Mouse (Mus musculus): ENCODE data around the gene Mdm2. TPM values are rescaled to one million over a fixed set of nuclear protein-coding genes. Genes with fewer than 3 reads are reported as not detected.

The Mdm2 gene
- polyA plus RNA-seq, 1 experiment from 2014 or later, result 67.5 TPM

- Histone ChIP-seq H3K36me3 (peaks cover 5% of the 10 kb centered on the region), H3K9me3 (no peaks in the 10 kb centered on the region), H3K4me3 (replicated peaks) (no peak overlapping the region), H3K4me1 (replicated peaks) (no peaks in the 10 kb centered on the region), H3K4me2 (replicated peaks) (no peak overlapping the region), H3K27me3 (no peaks in the 10 kb centered on the region), H3K9ac (replicated peaks) (no peak overlapping the region), H3K27ac (no peak overlapping the region)
- WGBS, result 86% methylated on average over 11 of the region's 11 CpGs
- no peak for ATAC-seq
Observed at GRCm38 (mm10) chr10:117729139-117729814, 18.7 kb upstream of the Mdm2 start.

- WGBS, result 87% methylated on average over 5 of the region's 5 CpGs
- Histone ChIP-seq H3K4me2 (replicated peaks) (no peak overlapping the region), H3K27ac (no peak overlapping the region), H3K27me3 (no peaks in the 10 kb centered on the region), H3K36me3 (peaks cover 5% of the 10 kb centered on the region), H3K9me3 (no peaks in the 10 kb centered on the region), H3K9ac (replicated peaks) (no peak overlapping the region), H3K4me1 (replicated peaks) (no peaks in the 10 kb centered on the region), H3K4me3 (replicated peaks) (no peak overlapping the region)
- ATAC-seq, result no peak
Observed at GRCm38 (mm10) chr10:117728574-117728973, 18.0 kb upstream of the Mdm2 start.

- ATAC-seq, result no peak
- 81% methylated on average over 9 of the region's 9 CpGs for WGBS
- H3K9me3 ChIP-seq, result no peaks in the 10 kb centered on the region
- H3K9ac ChIP-seq (replicated peaks), result no peak overlapping the region
- no peak overlapping the region for H3K4me2 ChIP-seq (replicated peaks)
- H3K4me3 ChIP-seq (replicated peaks), result no peak overlapping the region
- H3K27ac ChIP-seq, result no peak overlapping the region
- H3K27me3 ChIP-seq, result no peaks in the 10 kb centered on the region
- peaks cover under 1% of the 10 kb centered on the region for H3K36me3 ChIP-seq
- H3K4me1 ChIP-seq (replicated peaks), result no peaks in the 10 kb centered on the region
Observed at GRCm38 (mm10) chr10:117727518-117728110, 17.1 kb upstream of the Mdm2 start.

- Histone ChIP-seq H3K9me3 (no peaks in the 10 kb centered on the region), H3K4me3 (replicated peaks) (no peak overlapping the region), H3K36me3 (no peaks in the 10 kb centered on the region), H3K27me3 (no peaks in the 10 kb centered on the region), H3K9ac (replicated peaks) (no peak overlapping the region), H3K27ac (no peak overlapping the region), H3K4me2 (replicated peaks) (no peak overlapping the region), H3K4me1 (replicated peaks) (no peaks in the 10 kb centered on the region)
- no peak for ATAC-seq
- WGBS, result 96% methylated on average over 4 of the region's 4 CpGs
Observed at GRCm38 (mm10) chr10:117726888-117727385, 16.4 kb upstream of the Mdm2 start.

GRCm38 (mm10) chr10:117726350-117726749 lies 15.8 kb upstream of the Mdm2 start:
- Histone ChIP-seq H3K4me3 (replicated peaks) (no peak overlapping the region), H3K27ac (no peak overlapping the region), H3K4me1 (replicated peaks) (no peaks in the 10 kb centered on the region), H3K36me3 (no peaks in the 10 kb centered on the region), H3K9me3 (no peaks in the 10 kb centered on the region), H3K27me3 (no peaks in the 10 kb centered on the region), H3K4me2 (replicated peaks) (no peak overlapping the region), H3K9ac (replicated peaks) (no peak overlapping the region)
- no peak for ATAC-seq
- WGBS, result 92% methylated on average over 4 of the region's 4 CpGs

- Histone ChIP-seq H3K27ac (no peak overlapping the region), H3K9ac (replicated peaks) (no peak overlapping the region), H3K4me2 (replicated peaks) (no peak overlapping the region), H3K4me3 (replicated peaks) (no peak overlapping the region), H3K4me1 (replicated peaks) (no peaks in the 10 kb centered on the region), H3K27me3 (no peaks in the 10 kb centered on the region), H3K9me3 (no peaks in the 10 kb centered on the region), H3K36me3 (no peaks in the 10 kb centered on the region)
- 83% methylated on average over 7 of the region's 7 CpGs for WGBS
- ATAC-seq, result no peak
Observed at GRCm38 (mm10) chr10:117725671-117726070, 15.1 kb upstream of the Mdm2 start.

- Histone ChIP-seq H3K9ac (replicated peaks) (no peak overlapping the region), H3K4me3 (replicated peaks) (no peak overlapping the region), H3K36me3 (no peaks in the 10 kb centered on the region), H3K27me3 (no peaks in the 10 kb centered on the region), H3K4me2 (replicated peaks) (no peak overlapping the region), H3K27ac (no peak overlapping the region), H3K9me3 (no peaks in the 10 kb centered on the region), H3K4me1 (replicated peaks) (no peaks in the 10 kb centered on the region)
- 94% methylated on average over 3 of the region's 3 CpGs for WGBS
- no peak for ATAC-seq
Observed at GRCm38 (mm10) chr10:117724804-117725361, 14.3 kb upstream of the Mdm2 start.

GRCm38 (mm10) chr10:117724136-117724718 lies 13.7 kb upstream of the Mdm2 start:
- no peaks in the 10 kb centered on the region for H3K4me1 ChIP-seq (replicated peaks)
- no peak overlapping the region for H3K9ac ChIP-seq (replicated peaks)
- no peak overlapping the region for H3K27ac ChIP-seq
- ATAC-seq, result no peak
- H3K36me3 ChIP-seq, result no peaks in the 10 kb centered on the region
- 87% methylated on average over 5 of the region's 5 CpGs for WGBS
- H3K9me3 ChIP-seq, result no peaks in the 10 kb centered on the region
- H3K4me2 ChIP-seq (replicated peaks), result no peak overlapping the region
- H3K27me3 ChIP-seq, result no peaks in the 10 kb centered on the region
- no peak overlapping the region for H3K4me3 ChIP-seq (replicated peaks)

GRCm38 (mm10) chr10:117718161-117719119 lies 7.9 kb upstream of the Mdm2 start:
- Histone ChIP-seq H3K27ac (no peak overlapping the region), H3K9ac (replicated peaks) (no peak overlapping the region), H3K36me3 (no peaks in the 10 kb centered on the region), H3K4me3 (replicated peaks) (no peak overlapping the region), H3K4me1 (replicated peaks) (0 out of 2 replicates have a peak, but pooled peaks cover 2% of the 10 kb centered on the region), H3K9me3 (no peaks in the 10 kb centered on the region), H3K4me2 (replicated peaks) (no peak overlapping the region), H3K27me3 (no peaks in the 10 kb centered on the region)
- 69% methylated on average over 19 of the region's 19 CpGs for WGBS
- ATAC-seq, result no peak

- Histone ChIP-seq H3K9ac (replicated peaks) (no peak overlapping the region), H3K27ac (no peak overlapping the region), H3K27me3 (no peaks in the 10 kb centered on the region), H3K9me3 (no peaks in the 10 kb centered on the region), H3K4me2 (replicated peaks) (no peak overlapping the region), H3K4me1 (replicated peaks) (0 out of 2 replicates have a peak, but pooled peaks cover 2% of the 10 kb centered on the region), H3K4me3 (replicated peaks) (no peak overlapping the region), H3K36me3 (no peaks in the 10 kb centered on the region)
- ATAC-seq, result no peak
- 22% methylated on average over 4 of the region's 4 CpGs for WGBS
Observed at GRCm38 (mm10) chr10:117717583-117717982, 7.0 kb upstream of the Mdm2 start.

- no peak for ATAC-seq
- Histone ChIP-seq H3K9me3 (no peaks in the 10 kb centered on the region), H3K27me3 (no peaks in the 10 kb centered on the region), H3K36me3 (no peaks in the 10 kb centered on the region), H3K4me3 (replicated peaks) (no peak overlapping the region), H3K9ac (replicated peaks) (no peak overlapping the region), H3K4me2 (replicated peaks) (no peak overlapping the region), H3K27ac (no peak overlapping the region), H3K4me1 (replicated peaks) (peaks cover 3% of the 10 kb centered on the region; the same call in 1 of the 2 replicates)
- 85% methylated on average over 3 of the region's 3 CpGs for WGBS
Observed at GRCm38 (mm10) chr10:117716686-117717085, 6.1 kb upstream of the Mdm2 start.
